ENCODE assay signal across 29 mouse cellular contexts in genomic region chr2:172462813-172463212, GRCm38 (mm10). TPM values are rescaled to one million over a fixed set of nuclear protein-coding genes. Genes with fewer than 3 reads are reported as not detected.
DNase-seq lines count a peak whose midpoint lies in the region; ATAC-seq and TF ChIP-seq lines count a peak whose summit lies in the region.
"Had no signal": no experiment of that assay in that cellular context is flagged by ENCODE, and none has a peak within 500 bp of the region (broad histone marks: within the 10 kb centered on the region; RNA-seq: fewer than 3 reads in every experiment).

No protein-coding gene starts in this region.

- no peak overlapping the region for H3K9ac ChIP-seq in embryonic facial prominence, embryonic 12.5 days
- H3K9ac ChIP-seq: embryonic facial prominence, embryonic 13.5 days; embryonic facial prominence, embryonic 15.5 days; forebrain, embryonic 12.5 days had no signal

- H3K27ac ChIP-seq in embryonic facial prominence, embryonic 12.5 days, result no peak overlapping the region
- no peak overlapping the region for H3K27ac ChIP-seq in embryonic facial prominence, embryonic 10.5 days (replicated peaks)
- peak overlapping the region; percentile 69 for H3K27ac ChIP-seq in gastrocnemius, adult 2 months
- H3K27ac ChIP-seq: embryonic facial prominence, embryonic 13.5 days; embryonic facial prominence, embryonic 15.5 days; forebrain, embryonic 10.5 days; forebrain, embryonic 12.5 days had no signal

- H3K36me3 ChIP-seq in embryonic facial prominence, embryonic 12.5 days, result peaks cover 55% of the 10 kb centered on the region
- peaks cover 82% of the 10 kb centered on the region for H3K36me3 ChIP-seq in embryonic facial prominence, embryonic 10.5 days (replicated peaks)

- no peak for TF ChIP-seq CTCF in gastrocnemius, adult 2 months (IDR thresholded peaks at IDR 0.05)

- 89% methylated on average over 4 of the region's 4 CpGs for WGBS in embryonic facial prominence, embryonic 12.5 days
- WGBS in embryonic facial prominence, embryonic 10.5 days, result 91% methylated on average over 4 of the region's 4 CpGs

- H3K27me3 ChIP-seq in embryonic facial prominence, embryonic 12.5 days, result no peaks in the 10 kb centered on the region
- no peaks in the 10 kb centered on the region for H3K27me3 ChIP-seq in embryonic facial prominence, embryonic 10.5 days (replicated peaks; ENCODE audit: low read depth, poor library complexity, severe bottlenecking)
- H3K27me3 ChIP-seq: embryonic facial prominence, embryonic 13.5 days; embryonic facial prominence, embryonic 15.5 days; forebrain, embryonic 12.5 days; Patski had no signal

- intact Hi-C loops in gastrocnemius, adult 2 months (cut with DNase I), result no loop called here

- H3K4me2 ChIP-seq in embryonic facial prominence, embryonic 12.5 days (replicated peaks), result no peak overlapping the region
- H3K4me2 ChIP-seq: embryonic facial prominence, embryonic 13.5 days; embryonic facial prominence, embryonic 15.5 days; forebrain, embryonic 12.5 days had no signal

- ATAC-seq in embryonic facial prominence, embryonic 12.5 days (ENCODE audit: insufficient number of reproducible peaks, insufficient read depth, low FRiP score, low TSS enrichment), result peak; percentile 16; the same call in 1 of the 2 replicates
- ATAC-seq: activated CD4-positive, CD25-positive, alpha-beta regulatory T cell, adult 4 months; forebrain, embryonic 14.5 days; forebrain, embryonic 16.5 days; Patski had no signal

- H3K9me3 ChIP-seq in embryonic facial prominence, embryonic 12.5 days, result no peaks in the 10 kb centered on the region
- no peaks in the 10 kb centered on the region for H3K9me3 ChIP-seq in embryonic facial prominence, embryonic 10.5 days
- H3K9me3 ChIP-seq: embryonic facial prominence, embryonic 13.5 days; embryonic facial prominence, embryonic 15.5 days; forebrain, embryonic 10.5 days; forebrain, embryonic 12.5 days had no signal

- H3K4me3 ChIP-seq in embryonic facial prominence, embryonic 12.5 days, result no peak overlapping the region
- H3K4me3 ChIP-seq in embryonic facial prominence, embryonic 10.5 days, result no peak overlapping the region
- H3K4me3 ChIP-seq in gastrocnemius, adult 2 months, result no peak overlapping the region
- H3K4me3 ChIP-seq: embryonic facial prominence, embryonic 13.5 days; embryonic facial prominence, embryonic 15.5 days; erythroblast, embryonic 14.5 days; forebrain, embryonic 10.5 days; forebrain, embryonic 12.5 days had no signal

- no peaks in the 10 kb centered on the region for H3K4me1 ChIP-seq in embryonic facial prominence, embryonic 12.5 days
- H3K4me1 ChIP-seq in embryonic facial prominence, embryonic 10.5 days, result peaks cover 10% of the 10 kb centered on the region
- H3K4me1 ChIP-seq: embryonic facial prominence, embryonic 13.5 days; embryonic facial prominence, embryonic 15.5 days had no signal

- no peak for DNase-seq in embryonic facial prominence, embryonic 10.5 days (ENCODE audit: low spot score)
- peak; percentile 51 for DNase-seq in gastrocnemius, adult 2 months
- DNase-seq in gastrocnemius, postnatal 25 days, result no peak
- peak; percentile 37 for DNase-seq in skeletal muscle tissue, adult 2 months (ENCODE audit: low read depth, low spot score)
- no peak for DNase-seq in kidney, adult 18-20 months
- DNase-seq: adrenal gland, adult 8-10 months; adrenal gland, postnatal 14 days; adrenal gland, postnatal 36 days; cerebellum, adult 11 months; cerebellum, adult 18-20 months; cerebellum, adult 8-10 months; cerebellum, adult 9-11 months; cerebellum, postnatal 14 days; cerebellum, postnatal 36 days; embryo, embryonic 11 days had no signal

RNA-seq across cellular contexts. Expression of gene Gcnt7, which starts 4.4 kb away (rescaled TPM):
- polyA plus RNA-seq in embryonic facial prominence, embryonic 12.5 days (2016; fragmentation: Nextera tagmentation; extraction: Ambion mirVana), result 2.2 and 2.6 TPM in 2 replicates
- polyA plus RNA-seq in embryonic facial prominence, embryonic 10.5 days (2016; fragmentation: Nextera tagmentation; extraction: Ambion mirVana), result 1.6 and 2.2 TPM in 2 replicates
- total RNA-seq in gastrocnemius, adult 2 months (2021), result not detected
- not detected for total RNA-seq in gastrocnemius, postnatal 25 days (2021)
- total RNA-seq: adrenal gland, adult 18-20 months; adrenal gland, adult 8-10 months; adrenal gland, postnatal 14 days; adrenal gland, postnatal 36 days had no signal
- polyA plus RNA-seq: erythroblast, embryonic 14.5 days; frontal cortex, adult 2 months had no signal

RNA-seq across cellular contexts. Expression of gene Fam209, which starts 9.5 kb away (rescaled TPM):
- polyA plus RNA-seq in embryonic facial prominence, embryonic 12.5 days (2016; fragmentation: Nextera tagmentation; extraction: Ambion mirVana), result 0.41 and 0.57 TPM in 2 replicates
- polyA plus RNA-seq in embryonic facial prominence, embryonic 10.5 days (2016; fragmentation: Nextera tagmentation; extraction: Ambion mirVana), result 0.30 and 0.38 TPM in 2 replicates
- under 1 TPM in 1 of 2 experiments, not detected in 1; 0.36 TPM for total RNA-seq in gastrocnemius, adult 2 months (2021)
- under 1 TPM; 0.40 to 0.56 TPM for total RNA-seq in gastrocnemius, postnatal 25 days (2021)
- total RNA-seq: adrenal gland, adult 18-20 months; adrenal gland, postnatal 14 days; adrenal gland, postnatal 36 days; common myeloid progenitor, adult 5-6 weeks had no signal
- polyA plus RNA-seq: C2C12; erythroblast, embryonic 14.5 days had no signal

RNA-seq across cellular contexts. Expression of gene Rtf2, which starts 22.5 kb away (rescaled TPM):
- 67.8 and 74.1 TPM in 2 replicates for polyA plus RNA-seq in embryonic facial prominence, embryonic 12.5 days (2016; fragmentation: Nextera tagmentation; extraction: Ambion mirVana)
- polyA plus RNA-seq in embryonic facial prominence, embryonic 10.5 days (2016; fragmentation: Nextera tagmentation; extraction: Ambion mirVana), result 78.7 and 80.1 TPM in 2 replicates
- 10 to 100 TPM; 28.1 to 29.3 TPM for total RNA-seq in gastrocnemius, adult 2 months (2021)
- total RNA-seq in gastrocnemius, postnatal 25 days (2021), result 10 to 100 TPM; 28.4 to 29.4 TPM

Comparison
In these comparisons a context has a peak if more than half of its experiments do, and no peak if none do; other contexts are left out.
1. DNase-seq: peak in gastrocnemius, adult 2 months (single experiment) and skeletal muscle tissue, adult 2 months (single experiment); none in embryonic facial prominence, embryonic 10.5 days (single experiment), gastrocnemius, postnatal 25 days (single experiment) and kidney, adult 18-20 months (single experiment).